Mouse (Mus musculus): ENCODE data around the gene Pip5k1b.

The Pip5k1b gene

DNA sequence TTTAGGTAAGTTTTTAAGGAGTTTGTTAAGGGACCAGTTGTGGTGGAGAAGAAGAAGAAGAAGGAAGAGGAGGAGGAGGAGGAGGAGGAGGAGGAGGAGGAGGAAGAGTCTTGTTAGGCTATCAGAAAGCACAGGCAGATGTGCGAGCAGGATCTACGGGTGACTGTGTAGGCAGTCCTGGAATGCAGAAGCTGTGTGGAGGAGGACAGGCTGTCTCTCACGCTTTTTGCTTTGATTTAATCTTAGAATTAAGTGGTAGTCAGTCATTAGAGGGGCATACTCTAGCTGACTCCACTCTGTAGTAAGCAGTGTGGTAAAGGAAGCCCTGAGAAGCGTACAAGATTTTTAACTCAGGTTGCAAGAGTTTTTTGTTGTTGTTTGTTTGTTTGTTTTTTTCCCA, 86.5 kb downstream of the Pip5k1b start:
- DNase-seq: no peak

DNA sequence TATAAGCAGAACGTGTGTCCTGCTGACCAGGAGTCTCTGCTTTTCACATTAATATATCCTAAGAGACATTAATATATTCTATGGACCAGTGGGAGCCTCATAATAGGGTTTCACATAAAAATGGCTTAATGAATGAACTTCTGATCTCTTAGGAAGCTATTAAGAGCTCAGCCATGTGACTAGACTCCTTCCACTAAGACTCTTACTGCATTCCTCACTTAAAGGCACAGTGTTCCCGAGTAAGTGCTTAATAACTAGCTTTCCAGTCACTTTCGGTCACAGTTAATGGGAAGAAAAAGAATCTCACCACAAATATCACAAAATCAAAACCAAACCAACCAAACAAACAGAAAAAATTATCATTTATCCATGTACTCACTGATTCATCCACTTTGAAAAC, 87.1 kb downstream of the Pip5k1b start:
- DNase-seq: no peak

DNA sequence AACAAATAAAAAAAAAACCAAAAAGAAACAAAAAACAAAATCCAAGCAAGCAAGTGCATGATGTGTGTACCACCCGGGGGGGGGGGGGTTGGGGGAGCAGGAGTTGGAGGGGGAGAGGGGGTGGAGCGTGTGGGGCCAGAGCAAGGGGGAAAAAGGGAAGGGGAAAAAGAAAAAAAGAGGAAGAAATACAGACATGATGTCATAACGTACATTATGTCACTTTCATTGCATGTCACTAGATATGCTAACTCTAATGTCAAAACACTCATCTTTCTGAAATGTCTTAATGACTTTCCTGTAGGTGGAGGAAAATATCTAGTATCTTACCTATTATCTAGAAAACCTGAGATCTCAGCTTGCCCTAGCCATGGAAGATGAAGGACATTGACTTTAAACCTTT, 92.7 kb downstream of the Pip5k1b start:
- DNase-seq: no peak

DNA sequence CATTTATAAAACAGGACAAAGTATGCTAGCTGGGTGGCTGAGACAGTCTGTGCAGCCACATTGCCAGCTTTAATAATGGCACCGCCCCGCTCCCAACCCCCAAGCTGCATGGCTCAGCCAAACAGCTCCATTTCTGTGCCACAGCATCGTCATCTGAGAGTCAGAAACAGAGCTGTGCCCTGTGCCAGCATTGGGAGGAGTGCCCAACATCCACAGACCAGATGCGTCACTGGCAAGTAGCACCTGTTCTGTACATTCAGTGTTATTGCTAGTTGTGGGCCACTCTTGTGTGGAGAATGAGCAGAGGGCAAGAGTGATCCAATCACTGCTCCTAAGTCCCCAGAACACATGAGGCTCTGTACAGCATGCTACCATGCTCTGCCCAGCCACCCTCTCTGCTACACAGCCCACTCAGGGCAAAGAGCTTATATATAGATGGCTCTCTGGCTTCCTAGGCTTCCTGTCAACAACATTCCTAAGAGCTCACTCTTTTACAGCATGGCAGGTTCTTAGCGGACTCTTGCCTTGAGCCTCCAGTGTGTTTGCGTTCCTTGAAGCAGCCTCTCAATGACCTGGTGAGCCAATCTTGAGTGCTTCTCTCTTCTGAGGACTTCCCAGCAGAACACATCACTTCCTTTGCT, 99.0 kb downstream of the Pip5k1b start:
- no peak for DNase-seq

DNA sequence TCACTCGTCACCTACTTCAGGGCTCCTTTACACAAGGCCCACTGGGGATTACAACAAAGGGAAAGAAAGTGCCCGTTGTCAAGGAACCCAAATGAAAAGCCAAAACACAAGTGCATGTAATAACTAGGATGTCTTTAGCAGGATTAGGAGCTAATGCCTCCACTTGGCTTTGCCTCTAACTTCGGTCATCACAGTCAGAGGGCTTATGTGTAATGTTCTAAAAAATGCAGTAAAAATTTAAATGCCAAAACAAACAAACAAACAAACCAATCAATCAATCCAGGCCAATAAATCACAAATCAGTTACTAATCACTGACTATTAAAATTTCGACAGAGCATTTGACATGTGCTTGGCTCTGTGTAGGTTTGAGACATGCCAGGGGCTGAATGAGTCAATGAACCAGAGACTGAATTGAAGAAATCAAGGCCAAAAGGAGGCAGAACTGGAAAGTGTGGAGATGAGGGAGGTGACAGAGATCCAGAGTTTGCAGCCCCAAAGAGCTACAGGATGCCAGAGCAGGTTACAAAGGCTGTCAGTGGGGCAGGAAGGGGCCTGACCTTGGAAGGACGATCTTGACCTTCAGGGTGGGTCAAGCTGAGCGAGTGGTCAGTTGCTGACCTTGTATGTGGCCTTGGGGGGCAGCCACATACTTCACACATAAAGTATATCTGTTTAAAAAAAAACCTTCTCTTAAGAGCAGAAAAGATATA, 100.3 kb downstream of the Pip5k1b start:
- DNase-seq: no peak

DNA sequence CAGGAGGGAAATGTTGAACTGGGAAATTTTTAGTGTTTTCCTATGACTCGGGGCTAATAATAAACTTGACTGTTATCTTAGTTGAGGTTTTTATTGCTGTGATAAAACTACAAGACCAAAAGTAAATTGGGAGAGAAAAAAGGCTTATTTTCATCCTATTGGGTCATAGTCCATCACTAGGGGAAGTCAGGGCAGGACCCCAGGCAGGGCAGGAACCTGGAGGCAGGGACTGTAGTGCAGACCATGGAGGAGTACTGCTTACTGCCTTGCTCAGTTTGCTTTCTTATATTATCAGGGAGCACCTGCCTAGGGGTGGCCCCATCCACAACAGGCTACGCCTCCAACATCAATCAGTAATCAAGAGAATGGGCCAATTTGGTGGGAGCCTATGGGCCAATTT, 101.2 kb downstream of the Pip5k1b start:
- DNase-seq: no peak

DNA sequence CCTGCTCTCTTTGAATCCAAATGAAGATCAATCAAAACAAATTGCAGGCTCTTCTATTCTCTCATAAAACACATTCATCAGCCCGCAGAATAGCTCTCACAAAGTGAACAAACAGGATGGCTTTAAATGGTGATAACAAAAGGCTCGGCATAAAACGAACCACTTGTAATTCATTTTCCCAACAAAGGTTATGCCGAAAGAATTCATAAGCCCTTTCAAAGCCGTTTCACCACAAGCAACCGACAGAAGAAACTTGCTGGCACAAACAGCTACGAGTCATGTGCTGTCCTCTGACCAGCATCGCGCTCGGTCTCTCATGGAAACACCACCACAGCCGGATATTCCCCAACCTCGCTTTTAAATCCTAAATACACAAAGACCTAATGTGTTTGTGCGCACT, 102.3 kb downstream of the Pip5k1b start:
- no peak for DNase-seq

DNA sequence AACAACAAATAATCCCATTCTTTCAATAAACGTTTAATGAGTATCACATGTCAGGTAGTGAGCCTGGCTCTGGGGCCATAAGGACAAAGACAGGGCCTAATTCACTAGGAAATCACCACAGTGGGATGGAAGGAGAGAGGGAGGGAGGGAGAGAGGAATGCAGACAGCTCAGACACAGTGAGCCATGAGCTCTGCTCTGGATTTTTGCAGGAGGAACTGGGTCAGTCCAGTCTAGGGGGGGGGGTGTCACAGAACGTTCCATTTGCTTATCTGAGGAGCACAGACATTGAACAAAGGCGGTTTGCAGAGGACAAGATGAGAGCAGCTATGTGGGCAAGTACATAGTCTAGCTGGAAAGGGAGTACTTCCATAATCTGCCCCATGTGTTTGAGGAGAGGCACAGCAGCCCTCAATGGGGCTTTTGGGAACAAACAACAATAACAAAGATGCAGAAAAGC, 103.2 kb downstream of the Pip5k1b start:
- no peak for DNase-seq

DNA sequence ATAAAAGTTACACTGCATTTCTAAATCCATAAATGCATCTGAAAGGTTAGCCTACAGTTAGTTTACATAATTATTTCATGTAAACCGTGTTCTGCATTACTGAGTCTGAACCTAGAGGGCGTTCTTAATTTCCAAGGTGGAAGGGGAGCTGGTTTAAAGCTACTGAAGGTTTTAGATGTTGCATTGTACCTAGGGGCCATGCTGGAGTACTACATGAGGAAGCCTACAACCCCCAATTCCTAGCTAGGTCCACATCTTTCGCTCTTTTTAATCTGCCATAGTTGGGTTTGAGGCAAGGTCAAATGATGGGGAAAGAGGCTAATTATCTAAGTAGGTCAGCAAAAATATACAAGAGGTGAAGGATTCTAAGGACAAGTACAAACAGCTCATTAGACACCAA, 104.0 kb downstream of the Pip5k1b start:
- DNase-seq: no peak

DNA sequence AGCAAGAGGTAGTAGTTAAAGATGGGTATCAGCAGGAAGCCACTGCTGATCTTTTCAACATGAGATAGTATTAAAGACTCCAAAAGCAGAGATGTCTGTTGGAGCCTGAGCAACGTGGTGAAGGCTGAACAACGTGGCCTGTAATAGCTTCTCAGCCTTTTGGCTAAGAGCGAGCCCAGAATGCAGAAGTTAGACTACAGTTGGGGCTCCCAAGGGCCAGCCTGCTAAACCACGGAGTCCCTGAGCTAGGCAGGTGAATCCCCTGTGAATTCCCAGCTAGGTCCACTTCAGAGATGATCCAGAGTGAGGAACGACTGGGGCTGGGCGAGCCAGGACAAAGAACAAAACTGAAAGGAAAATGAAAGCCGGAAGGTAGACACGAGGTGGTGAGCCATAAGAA, 104.9 kb downstream of the Pip5k1b start:
- DNase-seq: peak; percentile 27 to 32

DNA sequence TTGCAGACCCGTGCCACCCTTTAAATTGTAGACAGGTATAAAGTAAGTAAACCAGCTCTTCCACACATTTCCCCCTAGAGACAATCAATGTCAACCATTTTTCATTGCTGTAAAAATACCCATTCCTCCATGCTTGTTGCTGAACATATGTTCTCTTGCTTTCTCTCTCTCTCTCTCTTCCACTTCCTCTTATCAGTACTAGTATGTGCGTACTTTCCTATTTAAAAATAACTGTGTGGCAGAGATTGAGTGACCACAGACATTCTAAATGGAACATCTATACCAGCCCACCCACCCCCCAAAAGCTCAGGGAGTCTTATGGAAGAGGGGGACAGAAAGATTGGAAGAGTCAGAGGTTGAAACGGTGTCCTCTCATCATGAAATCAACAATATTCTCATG, 111.3 kb downstream of the Pip5k1b start:
- peak in 1 of 2 experiments; percentile 5 for DNase-seq

DNA sequence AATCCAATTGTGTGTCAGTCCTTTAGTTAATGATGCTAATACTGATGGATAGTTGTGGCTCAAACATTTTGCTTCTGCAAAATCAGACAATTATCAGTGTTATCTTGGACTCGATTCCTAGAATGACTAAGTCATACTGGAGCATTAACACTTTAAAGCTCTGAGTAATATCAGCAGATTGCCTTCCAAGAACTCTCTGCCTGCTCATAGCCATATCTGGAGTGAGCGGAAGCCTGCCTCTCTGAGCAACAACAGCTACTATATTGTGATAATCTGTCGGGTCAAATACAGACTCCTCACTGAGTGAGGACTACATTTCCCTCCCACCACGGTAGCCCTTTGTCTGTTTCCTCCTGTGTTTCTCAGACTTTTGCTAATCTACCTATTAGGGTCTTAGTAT, 116.0 kb downstream of the Pip5k1b start:
- DNase-seq: no peak

DNA sequence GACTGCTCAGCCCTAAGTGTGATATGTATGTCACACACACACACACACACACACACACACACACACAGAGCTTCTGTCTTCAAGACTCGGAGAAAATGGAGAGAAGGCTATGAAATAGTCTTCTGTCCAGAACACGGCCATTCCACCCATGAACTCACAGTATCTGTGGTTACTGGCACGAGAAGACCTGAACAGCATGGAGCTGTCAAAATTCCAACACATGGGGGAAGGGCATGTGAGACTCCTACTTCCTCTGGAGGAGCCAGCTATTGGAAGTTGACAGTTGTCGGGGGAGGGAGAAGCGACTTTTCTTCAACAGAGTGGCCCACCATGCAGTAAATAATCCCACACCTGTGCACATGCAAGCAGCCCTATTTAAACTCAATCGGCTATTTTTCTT, 121.4 kb downstream of the Pip5k1b start:
- no peak for DNase-seq

DNA sequence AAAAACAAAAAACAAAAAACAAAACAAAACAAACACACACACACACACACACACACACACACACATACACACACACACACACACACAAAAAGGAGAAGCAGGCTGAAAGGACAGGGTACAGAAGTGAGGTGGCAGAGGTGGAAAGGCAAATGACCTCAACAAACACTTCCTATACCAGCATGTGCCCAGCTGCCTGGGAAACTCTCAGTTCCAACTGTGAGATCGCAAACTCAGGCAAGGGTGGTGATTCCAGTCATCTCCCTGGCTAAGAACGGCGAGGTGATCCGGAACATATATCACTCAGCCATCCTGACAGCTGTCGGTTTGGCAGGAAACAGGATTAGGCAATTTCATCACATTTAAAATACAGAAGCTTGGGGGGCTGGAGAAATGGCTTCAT, 123.2 kb downstream of the Pip5k1b start:
- DNase-seq: no peak

DNA sequence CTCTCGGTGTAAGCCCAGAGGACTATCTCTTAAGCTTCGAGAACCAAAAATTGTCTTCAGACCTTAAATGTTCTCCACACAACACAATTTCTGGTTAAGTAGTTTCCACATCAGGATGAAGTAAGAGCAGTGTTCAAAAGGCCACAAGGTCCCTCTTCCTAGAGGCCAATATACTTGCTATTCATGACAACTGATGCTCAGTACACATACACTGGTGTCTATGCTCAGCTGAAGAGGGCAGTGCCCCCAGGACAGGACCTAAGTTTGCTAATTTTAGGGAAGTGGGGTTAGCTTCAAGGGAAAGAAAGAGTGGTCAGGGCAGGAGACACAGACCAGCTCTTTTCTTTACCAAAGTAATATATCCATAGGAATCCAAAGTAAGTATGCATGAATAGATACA, 124.3 kb downstream of the Pip5k1b start:
- no peak for DNase-seq

DNA sequence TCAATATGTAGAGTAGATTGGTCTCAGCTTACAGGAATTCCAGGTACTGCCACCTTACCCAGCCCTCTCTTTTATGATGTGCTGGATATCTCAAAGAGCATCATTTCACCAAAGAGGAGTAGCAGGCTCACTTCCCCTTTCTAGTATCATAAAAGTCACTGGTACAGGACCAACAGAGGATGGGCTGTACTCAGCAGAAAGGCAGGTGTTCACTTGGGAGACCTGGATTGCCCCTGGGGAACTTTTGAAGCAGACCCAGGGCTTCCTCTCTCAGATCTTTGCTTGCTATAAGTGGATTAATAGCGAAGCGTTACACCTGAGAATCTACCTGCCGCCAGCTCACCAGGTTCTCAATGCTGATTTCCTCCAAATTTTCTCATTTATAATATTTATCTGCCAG, 127.7 kb downstream of the Pip5k1b start:
- DNase-seq: no peak

DNA sequence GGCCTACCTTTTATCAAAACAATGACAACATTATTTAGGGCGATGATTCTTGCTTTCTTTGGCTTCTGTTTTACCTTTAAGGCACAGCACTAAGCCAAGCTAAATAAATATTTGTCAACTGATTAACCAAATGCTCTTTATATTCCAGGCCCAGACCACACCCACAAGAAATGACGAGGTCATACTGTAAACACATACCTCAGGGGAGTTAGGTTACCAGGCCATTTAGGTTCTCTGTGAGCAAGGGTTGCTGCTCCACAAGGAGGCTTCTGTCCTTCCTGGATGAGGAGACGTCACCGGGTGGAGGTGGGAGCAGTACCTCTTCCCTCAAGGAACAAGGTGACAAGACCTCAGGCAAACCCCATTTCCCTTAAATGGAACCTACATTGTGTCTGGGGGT, 128.4 kb downstream of the Pip5k1b start:
- DNase-seq: no peak

DNA sequence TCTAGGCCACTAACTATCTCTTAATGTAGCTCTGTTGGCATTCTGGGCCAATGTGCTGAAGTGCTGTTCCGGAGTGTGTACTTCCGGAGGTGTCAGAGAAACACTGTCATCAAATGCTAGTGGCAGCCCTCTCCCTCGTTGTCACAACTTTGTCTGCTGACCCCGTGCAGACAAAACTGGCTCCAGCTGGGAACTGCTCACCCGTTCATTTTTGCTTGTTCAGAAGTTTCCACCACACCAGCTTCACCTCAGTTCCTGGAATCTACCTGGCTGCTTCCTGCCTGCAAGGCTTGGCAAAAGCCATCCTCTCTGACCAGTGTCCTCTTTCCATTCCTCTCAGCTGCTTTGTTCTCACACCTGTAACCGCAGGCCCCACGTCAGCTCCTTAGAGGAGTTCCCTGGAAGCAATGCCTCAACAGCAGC, 128.9 kb downstream of the Pip5k1b start:
- DNase-seq: no peak

DNA sequence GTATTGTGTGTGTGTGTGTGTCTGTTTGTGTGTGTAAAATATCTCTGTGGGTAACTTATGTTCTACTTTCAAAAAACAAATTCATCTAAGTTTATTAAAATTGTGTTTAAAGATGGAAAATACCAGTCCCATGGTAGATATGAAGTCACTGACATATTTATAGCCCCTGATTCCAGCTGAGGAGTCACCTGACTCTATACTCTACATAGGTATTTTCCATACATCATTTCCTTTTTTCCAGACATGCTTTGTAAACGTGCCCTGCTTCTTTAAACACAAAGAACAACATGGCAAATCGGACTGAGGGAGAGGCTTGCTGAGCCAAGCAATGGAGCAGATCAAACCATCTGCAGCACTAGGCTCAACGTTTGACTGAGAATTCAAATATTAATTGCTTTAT, 137.6 kb downstream of the Pip5k1b start:
- no peak for DNase-seq

DNA sequence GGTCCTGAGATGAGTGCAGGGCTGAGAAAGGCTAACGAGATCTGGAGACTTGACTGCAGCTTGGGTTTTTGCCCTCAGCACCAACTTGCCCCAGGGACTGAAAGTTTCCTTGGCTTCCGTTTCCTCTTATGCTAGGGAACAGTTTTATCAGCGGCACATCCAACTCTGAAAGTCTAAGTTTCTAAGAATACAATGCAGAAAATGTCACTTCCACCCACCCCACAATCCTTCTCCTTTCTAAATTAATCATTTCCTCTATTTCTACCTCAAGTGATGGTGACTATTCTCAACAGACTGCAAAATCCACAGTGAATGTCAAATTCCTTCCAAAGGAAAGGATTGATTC, 138.0 kb downstream of the Pip5k1b start:
- DNase-seq: no peak

DNA sequence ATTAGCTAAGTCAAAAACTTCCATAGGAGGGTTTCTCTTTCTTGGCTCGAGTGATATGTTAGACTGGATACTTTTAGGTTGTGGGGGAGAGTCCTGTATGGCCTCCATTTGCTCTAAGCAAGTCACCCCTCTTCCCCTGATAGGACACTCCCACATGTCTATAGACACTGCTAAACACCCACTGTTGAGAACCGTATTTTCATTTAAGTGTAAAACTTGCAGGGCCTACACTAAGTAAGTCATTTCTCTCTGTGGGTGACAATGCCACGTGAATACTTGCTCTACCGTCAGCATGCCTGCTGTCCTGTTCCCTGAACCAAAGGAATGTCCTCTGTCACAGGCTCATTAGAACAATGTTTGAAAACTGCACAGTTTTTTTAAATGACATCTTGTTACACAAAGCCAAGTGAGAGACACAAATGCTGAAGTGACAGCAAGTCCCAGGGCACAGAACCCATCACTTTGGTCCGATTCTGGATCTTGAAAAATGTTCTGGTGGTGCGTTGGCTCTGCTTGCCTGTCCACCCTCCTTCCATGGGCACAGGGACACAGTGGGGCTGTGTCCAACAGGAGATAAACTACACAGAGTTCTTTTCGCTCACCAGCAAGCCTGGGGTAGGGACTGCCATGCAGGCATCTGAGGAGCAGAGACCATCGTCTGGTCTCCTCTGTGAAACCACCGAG, 138.6 kb downstream of the Pip5k1b start:
- DNase-seq: no peak

DNA sequence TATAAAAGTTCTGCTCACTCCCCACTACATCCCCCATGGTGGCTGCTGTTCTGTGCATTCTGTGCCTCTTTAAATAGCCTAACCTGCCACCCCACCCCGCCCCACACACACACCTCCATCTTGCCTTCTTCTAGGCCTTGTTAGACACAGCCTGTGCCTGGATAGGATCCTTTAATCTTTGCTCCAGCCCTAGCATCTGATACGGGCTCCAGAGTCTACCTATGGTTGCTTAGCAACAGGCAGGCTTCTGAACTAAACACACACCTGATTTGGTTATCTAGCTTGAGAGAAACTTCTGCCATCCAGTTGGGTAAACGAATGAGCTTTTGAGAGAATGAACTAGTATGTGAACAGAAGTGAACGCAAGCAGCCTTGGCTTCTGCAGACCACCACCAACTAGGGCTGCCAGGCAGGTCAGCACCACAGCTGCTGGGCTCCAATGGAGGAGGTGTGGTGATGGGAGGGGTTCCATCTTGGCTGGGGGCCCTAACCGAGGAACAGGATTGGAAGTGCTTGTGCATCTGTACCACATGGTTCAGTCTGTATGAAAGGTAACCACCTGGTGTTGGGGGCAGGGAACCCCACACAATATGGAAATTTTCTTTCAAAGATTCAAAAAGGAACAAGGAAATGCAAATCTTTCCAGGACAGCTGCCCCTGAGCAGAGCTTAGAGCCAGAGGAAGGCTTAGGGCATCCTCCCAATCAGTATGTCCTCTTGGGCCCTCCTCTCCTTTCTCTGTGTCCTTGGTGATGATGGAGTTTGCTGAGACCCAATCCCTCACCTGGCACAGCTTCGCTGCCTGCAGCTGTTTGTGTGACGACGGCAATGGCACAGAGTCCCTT, 139.7 kb downstream of the Pip5k1b start:
- DNase-seq: peak; percentile 7 to 16

DNA sequence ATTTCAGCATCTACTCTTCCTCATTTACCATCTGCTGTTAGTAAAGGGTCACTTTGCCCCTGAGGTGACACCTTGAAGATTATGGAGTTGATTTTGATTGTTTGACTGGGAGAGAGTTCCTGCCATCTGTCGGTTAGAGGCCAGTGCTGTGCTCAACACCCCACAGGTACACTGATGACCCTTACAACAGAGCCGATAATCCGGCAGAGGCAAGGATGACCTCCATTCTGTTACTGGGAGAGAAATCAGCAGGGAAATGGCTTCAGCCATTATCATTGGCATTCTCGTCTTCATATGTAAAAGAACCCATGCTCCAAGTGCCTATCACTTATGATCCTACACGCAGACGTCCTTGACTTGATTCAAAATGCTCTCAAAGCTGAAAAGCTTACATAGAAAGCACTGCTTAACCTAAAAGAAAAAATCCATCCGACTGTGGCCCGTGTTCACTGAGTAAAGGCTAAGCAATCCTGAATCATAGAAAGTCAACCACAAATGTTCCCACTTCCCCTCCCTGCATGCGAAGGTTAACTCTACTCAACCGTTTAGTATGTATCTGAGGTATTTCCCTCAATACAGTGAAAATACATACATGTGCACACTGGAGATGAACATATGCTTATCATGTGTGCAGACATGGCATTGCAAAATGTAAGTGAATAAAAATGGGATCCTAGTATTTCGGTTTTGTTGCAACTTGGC, 146.7 kb downstream of the Pip5k1b start:
- no peak for DNase-seq

Measured in B cell, adult 2 months (primary cell).